Mouse (Mus musculus) thymus, adult 2 months (tissue): Measurements from ENCODE around the gene Crip2.

Experiments used
- CTCF ChIP-seq: fragments of 200-500 bp; IDR thresholded peaks from 2 replicates; pipeline ENCODE4 v1.5.1; 2012; ENCODE audit warnings: mild to moderate bottlenecking, control low read depth, low read length, moderate library complexity, borderline replicate concordance; ENCODE audit not compliant: control insufficient read depth, poor library complexity, insufficient read depth; ENCODE audit errors: extremely low read depth
- POLR2A ChIP-seq: fragments of 200-500 bp; IDR thresholded peaks from 2 replicates; pipeline ENCODE4 v1.6.1; 2012; ENCODE audit warnings: mild to moderate bottlenecking, low read length, control low read depth, moderate library complexity; ENCODE audit not compliant: control insufficient read depth, poor library complexity, insufficient read depth; ENCODE audit errors: extremely low read depth

DNA sequence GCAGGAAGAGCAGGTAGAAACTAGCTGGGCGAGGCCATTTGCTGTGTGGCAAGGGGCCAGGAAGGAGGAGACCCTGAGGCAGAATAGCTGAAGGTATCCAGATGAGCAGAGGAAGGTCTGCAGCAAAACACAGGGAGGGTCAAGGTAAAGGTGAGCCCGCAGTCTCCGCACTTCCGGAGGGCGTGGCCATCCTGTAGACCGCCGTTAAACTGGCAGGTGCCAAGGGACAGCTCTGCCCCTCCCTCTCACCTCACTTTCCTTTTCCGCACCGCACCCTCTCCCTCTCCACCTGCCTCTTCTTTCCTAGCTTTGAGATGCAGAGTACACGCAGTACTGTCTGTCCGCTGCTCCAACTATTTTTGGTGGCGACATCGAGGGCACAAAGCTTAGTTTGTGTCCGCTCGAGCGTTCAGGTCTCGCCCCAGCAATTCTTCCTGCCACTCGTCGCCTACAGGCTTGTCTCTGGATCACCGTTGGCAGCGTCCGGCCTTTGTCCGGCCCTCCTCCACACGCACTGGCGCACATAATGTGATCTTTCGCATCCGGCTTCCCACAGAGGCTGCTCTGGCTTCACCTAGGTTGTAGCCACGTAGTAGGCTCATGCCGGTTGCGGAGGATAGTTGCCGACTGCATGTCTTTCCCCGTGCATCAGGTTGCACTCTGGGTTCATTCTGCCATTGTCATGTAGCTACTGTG, 15.2 kb downstream of the Crip2 start:
- TF ChIP-seq CTCF = no peak
- TF ChIP-seq POLR2A = peak; percentile 41; the same call in 1 of the 2 replicates
